Mouse (Mus musculus) myocyte (in vitro differentiated cells): Measurements from ENCODE around the gene Kcnc3.

Source experiments
- SRF ChIP-seq: IDR thresholded peaks from one replicate; pipeline ENCODE4 v1.6.1; 2011; ENCODE audit warnings: low read depth; ENCODE audit not compliant: control insufficient read depth, insufficient read length
- TCF12 ChIP-seq: IDR thresholded peaks from one replicate; pipeline ENCODE4 v1.6.1; 2011; ENCODE audit warnings: mild to moderate bottlenecking, control low read depth; ENCODE audit not compliant: poor library complexity, insufficient read depth, severe bottlenecking
- USF1 ChIP-seq: IDR thresholded peaks from one replicate; pipeline ENCODE4 v1.6.1; 2011; ENCODE audit warnings: low read depth, mild to moderate bottlenecking, control low read depth, moderate library complexity

GRCm38 (mm10) chr7:44603186-44603855, 12.9 kb downstream of the Kcnc3 start:
- TF ChIP-seq SRF: no peak
- TF ChIP-seq TCF12: no peak
- TF ChIP-seq USF1: no peak
